Mouse (Mus musculus) fibroblast of lung, adult 2 months (primary cell): Measurements from ENCODE around the gene Nckap5.
A peak's percentile ranks its signal among the peaks of the same experiment; 100 is the strongest.

ENCODE experiments used
- DNase-seq: peaks from one replicate; pipeline ENCODE4 v3.0.0-alpha.2; 2011; ENCODE audit warnings: low read depth

Nckap5 gene

GRCm38 (mm10) chr1:126700978-126701320 is 129.7 kb downstream of the Nckap5 start:
- DNase-seq, result no peak

GRCm38 (mm10) chr1:126700063-126700977 is 130.3 kb downstream of the Nckap5 start:
- no peak for DNase-seq

GRCm38 (mm10) chr1:126693585-126693984 is 137.0 kb downstream of the Nckap5 start:
- no peak for DNase-seq

DNA sequence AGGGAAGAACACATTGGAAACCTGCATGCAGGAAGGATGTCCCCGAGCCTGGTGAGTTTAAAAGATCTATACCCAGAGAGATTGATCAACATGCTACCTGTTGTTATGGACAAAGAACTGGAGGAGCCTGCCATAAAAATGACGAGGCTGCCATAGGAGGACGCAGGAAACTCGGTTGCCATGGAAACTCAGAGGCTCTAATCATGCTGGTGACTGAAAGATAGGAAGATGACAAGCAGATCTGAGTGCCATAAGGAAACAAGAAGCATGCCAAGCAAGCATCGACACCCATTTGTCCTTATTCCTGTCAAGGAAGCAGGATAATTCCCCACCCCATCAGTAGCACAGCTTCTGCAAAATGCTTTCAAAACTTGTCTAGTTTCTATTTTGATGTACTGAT is 142.0 kb downstream of the Nckap5 start:
- no peak for DNase-seq

- no peak for DNase-seq
Measured at GRCm38 (mm10) chr1:126686678-126687077, 143.9 kb downstream of the Nckap5 start.

- DNase-seq, result peak; percentile 21
Measured at GRCm38 (mm10) chr1:126683621-126684445, 146.8 kb downstream of the Nckap5 start.

GRCm38 (mm10) chr1:126681773-126682172 is 148.8 kb downstream of the Nckap5 start:
- DNase-seq, result no peak

GRCm38 (mm10) chr1:126679348-126679747 is 151.3 kb downstream of the Nckap5 start:
- DNase-seq, result no peak

GRCm38 (mm10) chr1:126677280-126677679 is 153.3 kb downstream of the Nckap5 start:
- no peak for DNase-seq

GRCm38 (mm10) chr1:126676769-126677168 is 153.8 kb downstream of the Nckap5 start:
- DNase-seq, result no peak

GRCm38 (mm10) chr1:126675142-126675541 is 155.5 kb downstream of the Nckap5 start:
- DNase-seq, result no peak

- no peak for DNase-seq
Measured at GRCm38 (mm10) chr1:126673238-126673637, 157.4 kb downstream of the Nckap5 start.

DNA sequence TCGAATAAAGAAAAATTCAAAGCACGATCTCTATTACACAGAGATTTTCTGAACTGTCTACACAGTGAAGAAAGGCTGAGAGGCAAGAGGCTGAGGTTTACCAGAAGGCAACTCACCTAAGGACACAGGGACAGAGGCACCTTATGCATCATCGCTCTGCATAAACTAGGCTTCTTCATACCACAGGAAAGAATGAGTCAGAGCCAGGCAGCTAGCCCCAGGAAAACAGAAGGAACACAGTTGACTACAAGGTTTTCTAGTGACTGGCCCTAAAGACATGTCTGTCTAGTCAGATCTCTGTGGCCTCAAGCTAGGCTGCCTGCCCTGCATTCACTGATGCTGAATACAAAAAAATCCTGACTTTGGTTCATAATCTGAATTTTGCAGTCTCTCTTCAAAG is 160.1 kb downstream of the Nckap5 start:
- DNase-seq, result no peak

- no peak for DNase-seq
Measured at GRCm38 (mm10) chr1:126660098-126660999, 170.2 kb downstream of the Nckap5 start.

DNA sequence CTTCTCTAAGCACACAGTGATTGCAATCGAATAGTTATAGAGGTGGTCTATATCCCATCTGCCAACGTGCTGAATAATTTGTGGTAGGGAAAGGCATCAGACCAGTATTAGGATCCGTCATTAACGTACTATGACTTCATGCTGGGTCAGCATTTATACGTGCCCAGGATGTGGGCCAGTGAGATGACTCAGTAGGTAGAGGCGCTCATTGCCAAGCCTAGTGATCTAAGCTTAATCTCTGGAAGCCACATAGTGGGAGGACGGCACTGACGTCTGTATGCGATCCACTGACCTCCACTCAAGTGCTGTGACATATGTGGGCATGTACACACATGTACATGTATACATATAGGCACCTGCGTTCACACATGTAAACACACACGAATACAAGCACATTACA is 171.9 kb downstream of the Nckap5 start:
- no peak for DNase-seq

DNA sequence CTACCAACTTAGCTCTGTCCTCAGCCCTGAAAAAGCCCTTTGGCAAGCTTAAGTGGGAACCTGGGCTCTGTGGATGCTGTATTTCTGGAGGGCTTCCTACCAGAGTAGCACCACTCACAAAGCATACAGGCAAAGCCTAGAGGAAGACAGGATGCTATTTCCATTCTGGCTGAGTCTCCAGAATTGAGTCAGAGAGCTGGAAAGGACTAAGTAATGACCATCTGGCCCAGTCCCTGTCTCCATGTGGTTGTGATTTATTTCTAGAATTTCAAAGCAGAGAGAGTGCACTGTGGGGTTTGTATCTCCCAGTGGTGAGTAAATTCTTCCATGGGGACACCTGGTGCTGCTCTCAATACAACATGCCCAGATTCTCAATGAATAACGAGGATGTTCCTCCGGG is 174.4 kb downstream of the Nckap5 start:
- no peak for DNase-seq

- DNase-seq, result no peak
Measured at GRCm38 (mm10) chr1:126652085-126652484, 178.5 kb downstream of the Nckap5 start.

DNA sequence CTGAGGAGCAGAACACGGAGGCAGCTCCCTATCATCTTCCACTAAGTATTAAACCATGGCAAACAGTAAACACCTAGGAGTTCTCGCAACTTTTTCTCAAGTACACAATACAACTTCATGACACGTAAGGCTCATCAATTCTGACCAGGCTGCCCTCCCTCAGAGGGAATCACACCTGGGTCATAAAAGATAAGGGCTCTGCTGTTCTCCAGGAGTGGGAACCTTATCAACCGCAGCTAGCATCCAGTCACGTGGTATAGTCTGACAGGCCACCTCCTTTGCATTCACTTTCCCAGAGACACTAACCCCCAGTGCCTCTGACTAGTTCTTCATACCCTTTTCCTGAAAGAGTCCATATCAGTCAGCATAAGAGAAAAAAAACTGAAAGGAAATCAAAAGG is 179.8 kb downstream of the Nckap5 start:
- DNase-seq, result no peak

DNA sequence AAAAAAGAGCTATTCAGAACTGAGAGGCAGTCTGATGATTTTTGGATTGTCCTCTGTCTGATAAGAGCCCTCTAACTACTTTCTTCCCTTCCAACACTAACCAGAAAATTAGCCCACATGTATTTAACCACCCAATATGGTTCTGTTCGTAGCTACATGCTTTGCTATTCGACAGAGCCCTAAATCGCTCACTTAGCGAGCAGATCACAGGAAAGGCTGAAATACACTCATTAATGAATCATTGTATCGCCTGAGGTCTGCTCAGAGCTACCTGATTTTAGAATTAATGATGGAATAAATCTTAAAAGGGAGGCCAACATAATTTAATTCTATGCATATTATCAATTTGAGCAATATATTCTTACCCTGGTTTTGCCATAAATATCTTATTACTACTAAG is 187.8 kb downstream of the Nckap5 start:
- DNase-seq, result no peak

DNA sequence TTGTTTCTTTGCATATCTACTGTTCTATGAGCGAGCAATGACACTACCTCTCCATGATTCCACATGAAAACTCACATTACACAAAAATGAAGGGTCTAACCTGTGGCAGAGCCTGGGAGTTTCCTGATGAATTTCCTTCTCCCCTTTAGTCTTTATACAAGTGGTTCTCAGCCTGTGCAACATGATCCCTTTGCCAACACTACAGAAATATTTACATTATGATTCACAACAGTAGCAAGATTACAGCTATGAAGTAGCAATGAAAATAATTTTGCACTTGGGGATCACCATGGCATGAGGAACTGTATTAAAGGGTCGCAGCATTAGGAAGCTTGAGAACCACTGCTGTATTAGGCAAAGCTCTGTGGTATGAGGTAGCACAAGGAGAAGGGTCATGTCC is 191.1 kb downstream of the Nckap5 start:
- no peak for DNase-seq

DNA sequence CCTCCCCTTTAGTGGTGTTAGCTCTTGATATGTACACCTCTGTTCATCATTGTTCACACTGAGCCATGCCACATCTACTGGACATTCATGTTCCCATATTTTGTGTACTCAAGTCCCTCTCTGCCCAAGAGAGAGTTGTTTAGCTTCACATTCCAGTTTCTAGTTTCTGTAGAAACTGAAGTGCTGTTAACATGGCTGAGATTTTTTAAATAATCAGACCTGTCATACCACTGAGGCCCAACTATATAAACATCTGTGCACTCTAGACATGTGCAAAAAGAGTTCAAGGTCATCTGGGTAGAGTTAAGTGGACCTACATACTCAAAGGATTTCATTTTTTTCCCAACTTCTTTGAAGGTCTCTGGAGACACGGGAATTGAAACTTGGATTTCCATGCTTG is 193.1 kb downstream of the Nckap5 start:
- no peak for DNase-seq

- no peak for DNase-seq
Measured at GRCm38 (mm10) chr1:126626206-126626605, 204.4 kb downstream of the Nckap5 start.
